Mouse (Mus musculus): ENCODE measurements around the gene Hist3h2a.

DNA sequence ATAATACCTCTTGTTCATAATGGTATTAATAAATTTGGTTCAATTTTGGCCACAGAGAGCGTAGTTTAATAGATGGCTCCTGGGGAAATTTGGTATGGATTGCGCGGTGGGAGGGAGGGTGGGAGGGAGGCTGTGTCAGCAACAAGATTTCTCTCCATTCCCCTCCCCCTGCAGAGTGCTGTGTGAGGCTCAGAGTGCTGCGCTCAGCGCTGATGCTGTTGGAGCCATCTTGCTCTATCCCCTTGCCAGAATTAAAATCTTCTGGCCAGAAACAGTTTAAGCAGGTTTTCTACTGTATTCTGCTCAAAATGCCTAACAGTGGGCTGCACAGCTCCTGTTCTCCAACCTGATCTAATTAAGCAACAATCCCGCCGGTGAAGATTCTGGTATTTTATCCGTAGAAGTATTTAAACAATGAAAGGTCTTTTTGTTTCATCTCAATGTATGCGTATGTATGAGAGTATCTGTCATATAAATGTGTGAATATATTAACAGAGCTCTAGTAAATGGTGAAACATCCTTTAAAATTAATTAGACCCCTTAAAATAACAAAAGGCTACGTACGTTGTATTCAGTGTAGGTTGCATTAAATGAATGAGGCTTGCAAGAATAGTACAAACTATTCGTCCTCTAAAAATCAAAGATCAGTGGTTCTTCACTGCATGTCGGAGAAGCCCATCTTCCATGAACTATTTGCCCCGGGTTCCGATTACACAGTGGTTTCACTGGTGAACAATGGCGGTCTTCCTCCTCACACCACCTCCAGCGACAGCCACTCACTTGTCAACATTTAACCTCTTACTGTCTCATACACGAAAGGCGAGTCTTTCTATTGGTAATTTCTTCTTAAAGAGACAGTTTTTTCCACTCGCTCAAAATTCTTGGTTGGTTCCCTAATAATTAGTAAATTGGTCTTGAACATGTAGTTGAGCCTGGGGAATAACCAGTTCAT, 4.7 kb upstream of the Hist3h2a start:
- TF ChIP-seq CTCF (IDR thresholded peaks at IDR 0.05; ENCODE audit: borderline replicate concordance, extremely low read depth, insufficient read depth, insufficient read length) (no peak), POLR2A (IDR thresholded peaks at IDR 0.05; ENCODE audit: borderline replicate concordance, extremely low read depth, insufficient read depth, insufficient read length, poor library complexity, severe bottlenecking) (peak; percentile 57; the same call in 1 of the 2 replicates)
